Mouse (Mus musculus): Measurements from ENCODE around the gene Gm3542. TPM values are rescaled to one million over a fixed set of nuclear protein-coding genes. Genes with fewer than 3 reads are reported as not detected.
"Not testable (repeated sequence)": the region's sequence is repeated elsewhere in the genome, so short reads cannot be mapped to it uniquely, and the experiment has no call there.

The Gm3542 gene
- total RNA-seq (2014; fragmentation: Nextera tagmentation) (not detected in 2 replicates), total RNA-seq (2017) (0.17 TPM in 1 of 2 replicates, not detected in the other), polyA plus RNA-seq (2012) (not detected in 2 replicates)

DNA sequence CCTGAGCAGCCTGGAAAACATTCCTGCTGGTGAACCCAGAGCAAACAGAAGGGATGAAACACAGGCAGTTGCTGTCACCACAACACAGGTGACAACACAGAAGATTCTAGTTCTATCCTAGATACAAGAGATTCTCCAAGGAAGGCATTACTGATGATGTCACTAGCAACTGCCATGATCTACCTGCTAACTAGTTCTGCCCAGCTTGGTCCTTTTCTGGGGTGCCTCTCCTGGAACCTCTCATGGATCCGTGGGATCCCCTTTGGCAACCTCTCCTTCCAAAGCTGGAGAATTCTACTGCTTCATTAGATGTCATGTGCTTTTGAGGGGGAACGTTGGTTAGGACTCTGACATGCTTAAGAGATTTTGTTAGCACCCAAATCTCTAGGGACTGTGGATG, at the start of gene Gm3542:
Gene Gm3542 (minus strand): TSS at position 101 of the 400 bp plus-strand sequence.
- not testable (repeated sequence) for H3K4me1 ChIP-seq (ENCODE audit: insufficient read depth, low read depth, low read length); DNase-seq (ENCODE audit: low spot score); H3K27me3 ChIP-seq (ENCODE audit: insufficient read depth, low read length); H3K4me3 ChIP-seq (ENCODE audit: low read depth, low read length); H3K9me3 ChIP-seq (replicated peaks); ATAC-seq (ENCODE audit: extremely low read depth, insufficient number of reproducible peaks, low FRiP score, poor library complexity, severe bottlenecking); H3K36me3 ChIP-seq (replicated peaks)

Other genes starting within 250 kb of the Gm3542 start
- not detected in 2 replicates for gene Gm8279, start 203.4 kb downstream of the Gm3542 start, total RNA-seq (2014; fragmentation: Nextera tagmentation)
- 0.17 TPM in 1 of 2 replicates, not detected in the other for gene Gm8279, start 203.4 kb downstream of the Gm3542 start, total RNA-seq (2017)
- gene Gm8279, start 203.4 kb downstream of the Gm3542 start, polyA plus RNA-seq (2012) = not detected in 2 replicates
- not detected in 2 replicates for gene Gm3317, start 170.4 kb downstream of the Gm3542 start, total RNA-seq (2014; fragmentation: Nextera tagmentation)
- gene Gm3317, start 170.4 kb downstream of the Gm3542 start, total RNA-seq (2017) = not detected in 2 replicates
- not detected in 2 replicates for gene Gm3317, start 170.4 kb downstream of the Gm3542 start, polyA plus RNA-seq (2012)
- not detected in 2 replicates for gene Gm8271, start 149.1 kb downstream of the Gm3542 start, total RNA-seq (2014; fragmentation: Nextera tagmentation)
- 0.11 TPM in 1 of 2 replicates, not detected in the other for gene Gm8271, start 149.1 kb downstream of the Gm3542 start, total RNA-seq (2017)
- gene Gm8271, start 149.1 kb downstream of the Gm3542 start, polyA plus RNA-seq (2012) = not detected in 2 replicates
- gene Gm3526, start 74.3 kb downstream of the Gm3542 start, total RNA-seq (2014; fragmentation: Nextera tagmentation) = not detected in 2 replicates
- gene Gm3526, start 74.3 kb downstream of the Gm3542 start, total RNA-seq (2017) = 0.12 and 0.16 TPM in 2 replicates
- not detected in 2 replicates for gene Gm3526, start 74.3 kb downstream of the Gm3542 start, polyA plus RNA-seq (2012)
- gene Gm3500, start 54.1 kb upstream of the Gm3542 start, total RNA-seq (2014; fragmentation: Nextera tagmentation) = not detected in 2 replicates
- not detected in 2 replicates for gene Gm3500, start 54.1 kb upstream of the Gm3542 start, total RNA-seq (2017)
- gene Gm3500, start 54.1 kb upstream of the Gm3542 start, polyA plus RNA-seq (2012) = not detected in 2 replicates
- not detected in 2 replicates for gene Gm3194, start 120.5 kb upstream of the Gm3542 start, total RNA-seq (2014; fragmentation: Nextera tagmentation)
- gene Gm3194, start 120.5 kb upstream of the Gm3542 start, total RNA-seq (2017) = 0.12 TPM in 1 of 2 replicates, not detected in the other
- not detected in 2 replicates for gene Gm3194, start 120.5 kb upstream of the Gm3542 start, polyA plus RNA-seq (2012)
- not detected in 2 replicates for gene Gm8246, start 142.9 kb upstream of the Gm3542 start, total RNA-seq (2014; fragmentation: Nextera tagmentation)
- not detected in 2 replicates for gene Gm8246, start 142.9 kb upstream of the Gm3542 start, total RNA-seq (2017)
- not detected in 2 replicates for gene Gm8246, start 142.9 kb upstream of the Gm3542 start, polyA plus RNA-seq (2012)
- gene Gm3187, start 149.3 kb upstream of the Gm3542 start, total RNA-seq (2014; fragmentation: Nextera tagmentation) = not detected in 2 replicates
- not detected in 2 replicates for gene Gm3187, start 149.3 kb upstream of the Gm3542 start, total RNA-seq (2017)
- not detected in 2 replicates for gene Gm3187, start 149.3 kb upstream of the Gm3542 start, polyA plus RNA-seq (2012)
- not detected in 2 replicates for gene Gm3488, start 166.7 kb upstream of the Gm3542 start, total RNA-seq (2014; fragmentation: Nextera tagmentation)
- not detected in 2 replicates for gene Gm3488, start 166.7 kb upstream of the Gm3542 start, total RNA-seq (2017)
- gene Gm3488, start 166.7 kb upstream of the Gm3542 start, polyA plus RNA-seq (2012) = not detected in 2 replicates
- not detected in 2 replicates for gene Gm3532, start 203.6 kb upstream of the Gm3542 start, total RNA-seq (2014; fragmentation: Nextera tagmentation)
- not detected in 2 replicates for gene Gm3532, start 203.6 kb upstream of the Gm3542 start, total RNA-seq (2017)
- not detected in 2 replicates for gene Gm3532, start 203.6 kb upstream of the Gm3542 start, polyA plus RNA-seq (2012)